Mouse (Mus musculus) cerebellum, postnatal 4 days (tissue): ENCODE data around the gene Abhd18.
A peak's percentile ranks its signal among the peaks of the same experiment; 100 is the strongest.
"Not testable (repeated sequence)": the region's sequence is repeated elsewhere in the genome, so short reads cannot be mapped to it uniquely, and the experiment has no call there.

Source experiments
- DNase-seq, 2 experiments: peaks; one replicate each; pipeline ENCODE4 v3.0.0; 2022; ENCODE audit warnings: low spot score in 2 of 2, mixed read lengths in 1 of 2

Gene Abhd18

GRCm38 (mm10) chr3:40846957-40847017 is at the start of gene Abhd18:
TSS of gene Abhd18 (plus strand) at chr3:40846970.
- DNase-seq: not testable (repeated sequence)

- DNase-seq: no peak
Observed at GRCm38 (mm10) chr3:40798054-40798453, 48.7 kb upstream of the Abhd18 start.

- DNase-seq: peak in 1 of 2 experiments; percentile 41
Observed at GRCm38 (mm10) chr3:40798500-40798899, 48.3 kb upstream of the Abhd18 start.

- peak; percentile 90 to 95 for DNase-seq
Observed at GRCm38 (mm10) chr3:40799530-40800372, 47.0 kb upstream of the Abhd18 start, which contains the start of gene Plk4. TSS of gene Plk4 (plus strand) at chr3:40800019.

- DNase-seq: peak in 1 of 2 experiments; percentile 40
Observed at GRCm38 (mm10) chr3:40800373-40800823, 46.4 kb upstream of the Abhd18 start.

- no peak for DNase-seq
Observed at GRCm38 (mm10) chr3:40806871-40807270, 39.9 kb upstream of the Abhd18 start.

- no peak for DNase-seq
Observed at GRCm38 (mm10) chr3:40808686-40809085, 38.1 kb upstream of the Abhd18 start.

GRCm38 (mm10) chr3:40809894-40810293 is 36.9 kb upstream of the Abhd18 start:
- no peak for DNase-seq

- DNase-seq: no peak
Observed at GRCm38 (mm10) chr3:40813275-40813674, 33.5 kb upstream of the Abhd18 start.

- DNase-seq: not testable (repeated sequence)
Observed at GRCm38 (mm10) chr3:40845521-40845920, 1.2 kb upstream of the Abhd18 start.

GRCm38 (mm10) chr3:40846473-40846956 is 255 bp upstream of the Abhd18 start, which contains the start of gene Mfsd8:
TSS of gene Mfsd8 (minus strand) at chr3:40846886.
- peak; percentile 89 to 95 for DNase-seq

GRCm38 (mm10) chr3:40847018-40847417 is 248 bp downstream of the Abhd18 start:
- DNase-seq: peak in 1 of 2 experiments; percentile 57

- not testable (repeated sequence) for DNase-seq
Observed at GRCm38 (mm10) chr3:40847936-40848335, 1.2 kb downstream of the Abhd18 start.

- DNase-seq: not testable (repeated sequence)
Observed at GRCm38 (mm10) chr3:40853123-40853738, 6.5 kb downstream of the Abhd18 start.

GRCm38 (mm10) chr3:40893816-40894258 is 47.1 kb downstream of the Abhd18 start:
- DNase-seq: peak; percentile 92 to 98

GRCm38 (mm10) chr3:40894336-40894735 is 47.6 kb downstream of the Abhd18 start:
- peak in 1 of 2 experiments; percentile 39 for DNase-seq

GRCm38 (mm10) chr3:40902443-40902842 is 55.7 kb downstream of the Abhd18 start, which contains the start of gene 1700034I23Rik:
TSS of gene 1700034I23Rik (minus strand) at chr3:40902543.
- DNase-seq: not testable (repeated sequence)

GRCm38 (mm10) chr3:40938189-40938588 is 91.4 kb downstream of the Abhd18 start:
- DNase-seq: no peak

GRCm38 (mm10) chr3:40938592-40938991 is 91.8 kb downstream of the Abhd18 start:
- DNase-seq: no peak

GRCm38 (mm10) chr3:40939019-40939418 is 92.2 kb downstream of the Abhd18 start:
- no peak for DNase-seq

- DNase-seq: peak; percentile 95 to 97
Observed at GRCm38 (mm10) chr3:40949170-40949902, 102.6 kb downstream of the Abhd18 start, which contains the start of gene Larp1b. TSS of gene Larp1b (plus strand) at chr3:40949828.
